Mouse (Mus musculus): ENCODE measurements around the gene 1520401A03Rik. TPM values are rescaled to one million over a fixed set of nuclear protein-coding genes. Genes with fewer than 3 reads are reported as not detected.
A peak's percentile ranks its signal among the peaks of the same experiment; 100 is the strongest.

The 1520401A03Rik gene
- total and polyA plus RNA-seq, 3 experiments: 0.02 to 0.05 TPM; not detected in 1

GRCm38 (mm10) chr17:23703301-23703700 is 19.3 kb downstream of the 1520401A03Rik start:
- Histone ChIP-seq H3K4me3 (ENCODE audit: low read depth, low read length) (no peak overlapping the region), H3K27me3 (ENCODE audit: insufficient read depth, low read length) (peaks cover 49% of the 10 kb centered on the region), H3K4me1 (ENCODE audit: insufficient read depth, low read depth, low read length) (peaks cover 17% of the 10 kb centered on the region), H3K36me3 (replicated peaks) (no peaks in the 10 kb centered on the region), H3K9me3 (replicated peaks) (no peaks in the 10 kb centered on the region)
- no peak for DNase-seq (ENCODE audit: low spot score)
- no peak for ATAC-seq (ENCODE audit: extremely low read depth, insufficient number of reproducible peaks, low FRiP score, poor library complexity, severe bottlenecking)
- TF ChIP-seq POLR2AphosphoS5 (IDR thresholded peaks at IDR 0.05; ENCODE audit: insufficient replicate concordance, low read depth, low read length) (no peak), GATA1 (IDR thresholded peaks at IDR 0.05; ENCODE audit: borderline replicate concordance, low read length) (no peak), CTCF (IDR thresholded peaks at IDR 0.05; ENCODE audit: low read depth, low read length) (no peak), GATA2 (IDR thresholded peaks at IDR 0.05; ENCODE audit: borderline replicate concordance, low read depth, low read length) (no peak), TAL1 (conservative IDR thresholded peaks at IDR 0.05; ENCODE audit: low read depth, low read length) (no peak)

GRCm38 (mm10) chr17:23700079-23700478 is 22.5 kb downstream of the 1520401A03Rik start:
- Histone ChIP-seq H3K27me3 (ENCODE audit: insufficient read depth, low read length) (peaks cover 62% of the 10 kb centered on the region), H3K4me3 (ENCODE audit: low read depth, low read length) (peak overlapping the region; percentile 75), H3K36me3 (replicated peaks) (no peaks in the 10 kb centered on the region), H3K9me3 (replicated peaks) (no peaks in the 10 kb centered on the region), H3K4me1 (ENCODE audit: insufficient read depth, low read depth, low read length) (peaks cover 16% of the 10 kb centered on the region)
- DNase-seq (ENCODE audit: low spot score) (peak; percentile 89), ATAC-seq (ENCODE audit: extremely low read depth, insufficient number of reproducible peaks, low FRiP score, poor library complexity, severe bottlenecking) (peak; percentile 100)
- TF ChIP-seq CTCF (IDR thresholded peaks at IDR 0.05; ENCODE audit: low read depth, low read length) (no peak), GATA1 (IDR thresholded peaks at IDR 0.05; ENCODE audit: borderline replicate concordance, low read length) (no peak), POLR2AphosphoS5 (IDR thresholded peaks at IDR 0.05; ENCODE audit: insufficient replicate concordance, low read depth, low read length) (no peak), GATA2 (IDR thresholded peaks at IDR 0.05; ENCODE audit: borderline replicate concordance, low read depth, low read length) (no peak), TAL1 (conservative IDR thresholded peaks at IDR 0.05; ENCODE audit: low read depth, low read length) (no peak)

GRCm38 (mm10) chr17:23699131-23700077 is 23.2 kb downstream of the 1520401A03Rik start:
- Histone ChIP-seq H3K9me3 (replicated peaks) (no peaks in the 10 kb centered on the region), H3K36me3 (replicated peaks) (no peaks in the 10 kb centered on the region), H3K4me1 (ENCODE audit: insufficient read depth, low read depth, low read length) (peaks cover 16% of the 10 kb centered on the region), H3K4me3 (ENCODE audit: low read depth, low read length) (peak overlapping the region; percentile 75), H3K27me3 (ENCODE audit: insufficient read depth, low read length) (peaks cover 65% of the 10 kb centered on the region)
- TF ChIP-seq POLR2AphosphoS5 (IDR thresholded peaks at IDR 0.05; ENCODE audit: insufficient replicate concordance, low read depth, low read length) (no peak), CTCF (IDR thresholded peaks at IDR 0.05; ENCODE audit: low read depth, low read length) (no peak), GATA2 (IDR thresholded peaks at IDR 0.05; ENCODE audit: borderline replicate concordance, low read depth, low read length) (no peak), TAL1 (conservative IDR thresholded peaks at IDR 0.05; ENCODE audit: low read depth, low read length) (no peak), GATA1 (IDR thresholded peaks at IDR 0.05; ENCODE audit: borderline replicate concordance, low read length) (no peak)
- DNase-seq (ENCODE audit: low spot score): peak; percentile 17
- no peak for ATAC-seq (ENCODE audit: extremely low read depth, insufficient number of reproducible peaks, low FRiP score, poor library complexity, severe bottlenecking)

GRCm38 (mm10) chr17:23695801-23696200 is 26.8 kb downstream of the 1520401A03Rik start:
- DNase-seq (ENCODE audit: low spot score) (no peak), ATAC-seq (ENCODE audit: extremely low read depth, insufficient number of reproducible peaks, low FRiP score, poor library complexity, severe bottlenecking) (no peak)
- peaks cover 64% of the 10 kb centered on the region for H3K27me3 ChIP-seq (ENCODE audit: insufficient read depth, low read length)
- H3K9me3 ChIP-seq (replicated peaks): no peaks in the 10 kb centered on the region
- H3K36me3 ChIP-seq (replicated peaks): no peaks in the 10 kb centered on the region
- no peak for TF ChIP-seq GATA2 (IDR thresholded peaks at IDR 0.05; ENCODE audit: borderline replicate concordance, low read depth, low read length)
- no peak for TF ChIP-seq POLR2AphosphoS5 (IDR thresholded peaks at IDR 0.05; ENCODE audit: insufficient replicate concordance, low read depth, low read length)
- TF ChIP-seq GATA1 (IDR thresholded peaks at IDR 0.05; ENCODE audit: borderline replicate concordance, low read length): no peak
- no peak for TF ChIP-seq TAL1 (conservative IDR thresholded peaks at IDR 0.05; ENCODE audit: low read depth, low read length)
- no peak for TF ChIP-seq CTCF (IDR thresholded peaks at IDR 0.05; ENCODE audit: low read depth, low read length)
- H3K4me1 ChIP-seq (ENCODE audit: insufficient read depth, low read depth, low read length): peaks cover 16% of the 10 kb centered on the region
- H3K4me3 ChIP-seq (ENCODE audit: low read depth, low read length): no peak overlapping the region

GRCm38 (mm10) chr17:23694491-23694890 is 28.1 kb downstream of the 1520401A03Rik start:
- DNase-seq (ENCODE audit: low spot score) (no peak), ATAC-seq (ENCODE audit: extremely low read depth, insufficient number of reproducible peaks, low FRiP score, poor library complexity, severe bottlenecking) (no peak)
- TF ChIP-seq POLR2AphosphoS5 (IDR thresholded peaks at IDR 0.05; ENCODE audit: insufficient replicate concordance, low read depth, low read length): no peak
- no peak; the same call in 1 of the 2 replicates for TF ChIP-seq TAL1 (conservative IDR thresholded peaks at IDR 0.05; ENCODE audit: low read depth, low read length)
- no peak for TF ChIP-seq GATA1 (IDR thresholded peaks at IDR 0.05; ENCODE audit: borderline replicate concordance, low read length)
- TF ChIP-seq GATA2 (IDR thresholded peaks at IDR 0.05; ENCODE audit: borderline replicate concordance, low read depth, low read length): no peak
- no peak for TF ChIP-seq CTCF (IDR thresholded peaks at IDR 0.05; ENCODE audit: low read depth, low read length)
- H3K36me3 ChIP-seq (replicated peaks): no peaks in the 10 kb centered on the region
- H3K27me3 ChIP-seq (ENCODE audit: insufficient read depth, low read length): peaks cover 53% of the 10 kb centered on the region
- H3K4me1 ChIP-seq (ENCODE audit: insufficient read depth, low read depth, low read length): peaks cover 7% of the 10 kb centered on the region
- H3K4me3 ChIP-seq (ENCODE audit: low read depth, low read length): no peak overlapping the region
- no peaks in the 10 kb centered on the region for H3K9me3 ChIP-seq (replicated peaks)

Measured in G1E (cell line).